Mouse (Mus musculus): Measurements from ENCODE around the gene Gcdh.
A peak's percentile ranks its signal among the peaks of the same experiment; 100 is the strongest.
"Not testable (repeated sequence)": the region's sequence is repeated elsewhere in the genome, so short reads cannot be mapped to it uniquely, and the experiment has no call there.

Gcdh gene

GRCm38 (mm10) chr8:84910551-84910950, 16.8 kb upstream of the Gcdh start:
- no peak for DNase-seq (ENCODE audit: low spot score)

GRCm38 (mm10) chr8:84909949-84910348, 16.2 kb upstream of the Gcdh start:
- DNase-seq (ENCODE audit: low spot score) = no peak

- DNase-seq (ENCODE audit: low spot score) = no peak
These were observed 15.5 kb upstream of the Gcdh start for GRCm38 (mm10) chr8:84909162-84909767.

GRCm38 (mm10) chr8:84908421-84909161, 14.9 kb upstream of the Gcdh start, which contains the start of gene Dnase2a:
Gene Dnase2a, plus strand, starts transcription at chr8:84908560.
- peak; percentile 94 for DNase-seq (ENCODE audit: low spot score)

- not testable (repeated sequence) for DNase-seq (ENCODE audit: low spot score)
These were observed 14.3 kb upstream of the Gcdh start for GRCm38 (mm10) chr8:84907979-84908378.

GRCm38 (mm10) chr8:84907493-84907892, 13.8 kb upstream of the Gcdh start:
- DNase-seq (ENCODE audit: low spot score) = no peak

DNA sequence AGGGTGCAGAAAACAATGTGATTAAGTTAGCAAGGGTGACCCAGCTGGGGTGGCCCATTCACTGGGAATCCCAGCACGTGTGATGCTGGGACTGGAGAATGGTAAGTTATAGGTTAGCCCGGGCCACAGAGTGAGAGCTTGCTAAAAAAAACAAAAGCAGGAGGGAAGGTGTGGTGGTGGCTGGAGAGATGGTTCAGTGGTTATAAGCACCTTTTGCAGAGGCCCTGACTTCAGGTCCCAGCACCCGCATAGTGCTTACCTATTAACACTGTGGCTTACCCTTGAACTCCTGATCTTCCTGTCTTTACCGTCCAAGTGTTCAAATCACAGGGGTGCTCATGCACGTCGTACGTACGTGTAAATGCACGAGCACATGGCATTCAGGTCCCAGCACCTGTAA, 13.3 kb upstream of the Gcdh start:
- no peak for DNase-seq (ENCODE audit: low spot score)

- no peak for DNase-seq (ENCODE audit: low spot score)
These were observed 10.6 kb upstream of the Gcdh start for GRCm38 (mm10) chr8:84904351-84904750.

- peak; percentile 87 for DNase-seq (ENCODE audit: low spot score)
These were observed 9.4 kb upstream of the Gcdh start for GRCm38 (mm10) chr8:84902920-84903661.

DNA sequence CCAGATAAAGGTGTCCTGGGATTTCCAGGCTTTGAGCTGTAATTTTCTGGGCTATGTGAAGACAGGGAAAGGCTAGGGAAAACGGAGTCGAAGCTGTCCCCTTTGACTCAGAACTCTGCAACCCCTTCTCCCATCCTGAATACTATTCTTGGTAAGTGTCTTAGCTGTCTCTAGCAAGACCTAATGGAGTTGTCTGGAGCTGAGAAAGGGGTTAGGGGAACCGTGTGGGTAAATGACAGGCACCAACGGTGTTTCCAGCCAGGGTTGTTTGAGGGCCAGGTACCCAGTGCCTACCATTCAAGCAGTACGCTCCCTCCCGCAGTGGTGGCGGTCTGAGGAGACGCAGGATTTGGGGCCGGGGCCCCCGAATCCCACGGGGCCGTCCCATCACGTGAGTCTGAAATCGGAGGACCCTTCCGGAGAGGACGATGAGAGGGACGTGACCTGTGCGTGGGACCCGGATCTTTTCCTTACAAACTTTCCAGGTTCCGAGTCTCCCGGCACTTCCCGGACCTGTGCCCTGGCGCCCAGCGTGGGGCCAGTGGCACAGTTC, 8.7 kb upstream of the Gcdh start:
- DNase-seq (ENCODE audit: low spot score) = no peak

- no peak for DNase-seq (ENCODE audit: low spot score)
These were observed 8.0 kb upstream of the Gcdh start, which contains the start of gene Klf1 for GRCm38 (mm10) chr8:84901752-84902151. Gene Klf1, plus strand, starts transcription at chr8:84901928.

GRCm38 (mm10) chr8:84901071-84901470, 7.3 kb upstream of the Gcdh start:
- peak; percentile 26 for DNase-seq (ENCODE audit: low spot score)

- no peak for DNase-seq (ENCODE audit: low spot score)
These were observed 2.2 kb upstream of the Gcdh start for GRCm38 (mm10) chr8:84895963-84896362.

- DNase-seq (ENCODE audit: low spot score) = no peak
These were observed 570 bp downstream of the Gcdh start for GRCm38 (mm10) chr8:84892993-84893708.

DNA sequence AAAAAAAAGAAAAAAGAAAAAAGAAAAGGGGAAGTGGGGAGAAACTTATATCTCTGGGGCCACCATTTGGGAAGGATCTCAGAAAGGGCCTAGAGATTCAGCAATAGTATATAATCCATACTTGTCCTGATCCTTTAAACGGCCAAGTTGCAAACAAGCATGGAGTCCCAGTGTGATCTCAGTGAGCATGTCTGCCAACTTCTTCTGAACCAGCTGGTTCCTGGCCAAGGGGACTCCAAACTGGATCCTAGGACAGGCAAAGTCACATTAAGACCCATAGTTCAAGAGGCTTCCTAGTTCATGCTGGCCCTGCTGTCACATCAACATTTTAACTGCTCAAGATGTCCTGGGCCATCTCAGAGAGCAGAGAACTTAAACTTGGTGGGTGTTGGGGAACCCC, 4.6 kb downstream of the Gcdh start:
- DNase-seq (ENCODE audit: low spot score) = no peak

- DNase-seq (ENCODE audit: low spot score) = no peak
These were observed 5.4 kb downstream of the Gcdh start for GRCm38 (mm10) chr8:84888280-84888679.

DNA sequence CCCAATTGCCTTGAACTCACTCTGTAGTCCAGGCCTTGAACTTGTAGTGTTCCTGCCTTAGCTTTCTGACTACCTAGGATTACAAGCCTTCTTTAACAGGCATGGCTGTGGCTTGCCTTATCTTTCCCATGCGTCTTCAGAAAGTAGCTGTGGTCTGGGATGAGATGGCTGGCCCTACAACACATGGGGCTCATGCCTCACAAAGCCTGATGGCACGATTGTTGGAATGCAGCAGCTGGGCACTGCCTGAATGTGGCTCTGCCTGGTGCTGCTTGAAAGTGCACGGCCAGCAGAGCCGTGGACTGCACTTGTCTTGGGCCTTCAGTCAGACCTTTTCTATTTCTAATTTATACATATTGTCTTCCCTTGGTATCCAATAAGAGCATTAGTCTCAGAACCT, 9.0 kb downstream of the Gcdh start:
- DNase-seq (ENCODE audit: low spot score) = no peak

DNA sequence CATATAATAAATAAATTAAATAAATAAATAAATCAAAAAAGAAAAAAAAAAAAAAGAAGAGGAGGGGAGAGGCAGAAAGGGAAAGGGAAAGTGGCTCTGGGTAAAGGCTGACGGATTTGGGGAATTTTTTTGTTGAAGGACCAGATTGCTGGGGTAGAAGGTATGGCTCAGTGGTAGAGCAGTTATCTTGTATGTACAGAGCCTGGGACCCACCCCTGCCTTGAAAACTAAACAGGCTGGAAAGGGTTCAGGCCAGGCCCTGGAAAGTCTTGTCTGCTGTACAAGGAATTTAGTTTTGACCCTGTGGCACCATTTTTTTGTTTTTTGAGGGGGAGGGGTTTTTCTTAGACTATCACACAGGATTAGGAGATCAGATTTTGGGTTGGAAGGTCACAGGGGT, 14.8 kb downstream of the Gcdh start:
- no peak for DNase-seq (ENCODE audit: low spot score)

DNA sequence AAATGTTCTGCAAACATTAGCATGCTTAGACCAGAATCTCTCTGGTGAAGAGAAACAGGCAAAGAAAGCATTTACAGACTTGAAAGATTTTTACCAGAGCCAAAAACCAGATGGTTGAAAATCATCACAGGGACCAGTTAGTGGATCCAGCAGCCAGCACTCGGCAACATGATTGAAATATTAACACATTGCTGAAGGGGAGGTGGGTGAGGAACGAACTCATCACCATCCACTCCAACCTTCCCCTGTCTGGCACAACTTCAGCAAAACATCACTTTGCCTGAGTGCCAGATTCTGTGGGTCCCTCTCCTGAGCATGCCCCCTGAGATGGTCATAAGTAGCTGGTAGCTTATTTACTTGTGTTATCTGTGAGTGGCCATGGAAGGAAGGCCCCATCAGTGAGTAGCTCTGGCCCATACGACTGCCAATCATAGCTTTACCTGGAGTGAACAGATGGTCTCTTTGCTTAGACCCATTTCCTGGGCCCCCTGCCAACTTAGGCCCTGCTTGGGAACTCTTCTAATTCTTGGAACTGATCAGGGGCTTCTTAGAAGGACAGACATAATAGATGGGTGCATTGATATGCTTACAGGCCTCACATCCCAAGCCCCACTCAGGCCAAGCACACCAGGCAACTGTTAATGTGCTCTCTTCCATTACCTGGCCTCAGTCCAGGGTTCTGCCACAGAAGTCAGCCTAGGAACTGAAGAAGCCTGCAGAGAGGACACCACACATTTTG, 16.3 kb downstream of the Gcdh start:
- no peak for DNase-seq (ENCODE audit: low spot score)

- no peak for DNase-seq (ENCODE audit: low spot score)
These were observed 19.4 kb downstream of the Gcdh start for GRCm38 (mm10) chr8:84874339-84874738.

- DNase-seq (ENCODE audit: low spot score) = no peak
These were observed 20.7 kb downstream of the Gcdh start for GRCm38 (mm10) chr8:84873016-84873415.

Data from yolk sac, embryonic 10.5 days (tissue).